Mouse (Mus musculus): ENCODE results near the gene Ifnar2. TPM values are rescaled to one million over a fixed set of nuclear protein-coding genes. Genes with fewer than 3 reads are reported as not detected.

The Ifnar2 gene
- total RNA-seq, 1 experiment = 20.6 TPM

DNA sequence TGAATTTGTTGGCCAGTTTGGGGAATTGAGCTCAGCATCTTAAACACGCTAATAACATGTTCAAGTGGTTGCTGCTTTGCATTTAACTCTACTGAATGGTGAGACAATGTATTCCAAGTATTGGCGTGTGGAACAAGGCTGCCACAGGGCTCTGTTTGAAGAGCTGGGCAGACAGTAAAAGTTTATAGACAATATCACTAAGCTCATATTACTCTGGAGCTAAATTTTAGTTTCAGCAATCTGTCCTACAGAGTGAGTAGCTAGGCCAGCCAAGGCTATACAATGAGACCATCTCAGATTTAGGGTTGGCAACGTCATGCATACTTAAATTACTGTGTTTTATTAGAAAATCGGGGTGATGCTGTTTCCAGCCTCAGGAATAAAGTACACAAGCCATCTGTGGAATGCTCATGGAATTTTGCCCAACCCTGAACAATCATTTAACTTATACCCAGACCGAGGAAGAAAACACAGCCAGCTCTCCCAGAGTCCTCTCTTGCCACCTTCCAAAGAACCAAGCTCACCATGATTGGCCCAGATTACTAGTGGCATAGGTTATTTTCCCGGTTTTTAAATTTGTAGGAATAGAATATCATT, 29.1 kb downstream of the Ifnar2 start:
- no peak for DNase-seq (ENCODE audit: low read depth, low spot score)
- Histone ChIP-seq H3K27ac (ENCODE audit: insufficient read depth, low read depth, low read length, poor library complexity, severe bottlenecking) (no peak overlapping the region), H3K36me3 (ENCODE audit: control insufficient read depth, insufficient read depth, low read length, poor library complexity, severe bottlenecking) (no peaks in the 10 kb centered on the region), H3K9ac (ENCODE audit: insufficient read depth, low read depth, low read length, poor library complexity, severe bottlenecking) (no peak overlapping the region), H3K4me1 (ENCODE audit: control insufficient read depth in 2 of 2, insufficient read depth in 2 of 2, low read length in 2 of 2, poor library complexity in 1 of 2) (no peaks in the 10 kb centered on the region), H3K9me3 (ENCODE audit: control insufficient read depth, insufficient read depth, low read depth, low read length) (no peaks in the 10 kb centered on the region), H3K4me3 (ENCODE audit: insufficient read depth in 1 of 2, low read depth in 1 of 2, low read length in 2 of 2, poor library complexity in 1 of 2, severe bottlenecking in 1 of 2) (no peak overlapping the region)
- in situ Hi-C loops (cut with MboI; ENCODE audit: low sequenced_read_pairs in 2 of 2, unreplicated experiment in 2 of 2) = no loop called here
- no peak for TF ChIP-seq CHD2 (IDR thresholded peaks at IDR 0.05; ENCODE audit: low read depth, low read length)
- TF ChIP-seq ZNF384 (IDR thresholded peaks at IDR 0.05; ENCODE audit: low read depth, low read length) = no peak
- no peak for TF ChIP-seq MAFK (IDR thresholded peaks at IDR 0.05; ENCODE audit: insufficient read depth, low read depth, low read length)
- TF ChIP-seq HCFC1 (IDR thresholded peaks at IDR 0.05; ENCODE audit: borderline replicate concordance, insufficient read depth, low read length) = no peak
- TF ChIP-seq ZC3H11A (IDR thresholded peaks at IDR 0.05; ENCODE audit: borderline replicate concordance, low read depth, low read length) = no peak

DNA sequence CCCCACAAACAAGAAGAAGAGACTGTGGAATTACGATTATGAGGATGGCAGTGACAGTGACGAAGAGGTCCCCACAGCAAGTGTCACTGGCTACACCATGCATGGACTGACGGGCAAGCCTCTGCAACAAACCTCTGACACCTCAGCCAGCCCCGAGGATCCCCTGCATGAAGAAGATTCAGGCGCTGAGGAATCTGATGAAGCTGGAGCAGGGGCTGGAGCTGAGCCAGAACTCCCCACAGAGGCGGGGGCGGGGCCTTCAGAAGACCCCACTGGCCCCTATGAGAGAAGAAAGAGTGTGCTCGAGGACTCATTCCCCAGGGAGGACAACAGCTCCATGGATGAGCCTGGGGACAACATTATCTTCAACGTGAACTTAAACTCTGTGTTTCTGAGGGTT, 31.2 kb downstream of the Ifnar2 start:
- Histone ChIP-seq H3K4me1 (ENCODE audit: control insufficient read depth in 2 of 2, insufficient read depth in 2 of 2, low read length in 2 of 2, poor library complexity in 1 of 2) (no peaks in the 10 kb centered on the region), H3K36me3 (ENCODE audit: control insufficient read depth, insufficient read depth, low read length, poor library complexity, severe bottlenecking) (no peaks in the 10 kb centered on the region), H3K27ac (ENCODE audit: insufficient read depth, low read depth, low read length, poor library complexity, severe bottlenecking) (no peak overlapping the region), H3K9me3 (ENCODE audit: control insufficient read depth, insufficient read depth, low read depth, low read length) (no peaks in the 10 kb centered on the region), H3K9ac (ENCODE audit: insufficient read depth, low read depth, low read length, poor library complexity, severe bottlenecking) (no peak overlapping the region), H3K4me3 (ENCODE audit: insufficient read depth in 1 of 2, low read depth in 1 of 2, low read length in 2 of 2, poor library complexity in 1 of 2, severe bottlenecking in 1 of 2) (no peak overlapping the region)
- no peak for TF ChIP-seq ZC3H11A (IDR thresholded peaks at IDR 0.05; ENCODE audit: borderline replicate concordance, low read depth, low read length)
- no peak for TF ChIP-seq ZNF384 (IDR thresholded peaks at IDR 0.05; ENCODE audit: low read depth, low read length)
- no peak for TF ChIP-seq CHD2 (IDR thresholded peaks at IDR 0.05; ENCODE audit: low read depth, low read length)
- TF ChIP-seq HCFC1 (IDR thresholded peaks at IDR 0.05; ENCODE audit: borderline replicate concordance, insufficient read depth, low read length) = no peak
- no peak for TF ChIP-seq MAFK (IDR thresholded peaks at IDR 0.05; ENCODE audit: insufficient read depth, low read depth, low read length)
- no peak for DNase-seq (ENCODE audit: low read depth, low spot score)
- in situ Hi-C loops (cut with MboI; ENCODE audit: low sequenced_read_pairs in 2 of 2, unreplicated experiment in 2 of 2) = no loop called here

DNA sequence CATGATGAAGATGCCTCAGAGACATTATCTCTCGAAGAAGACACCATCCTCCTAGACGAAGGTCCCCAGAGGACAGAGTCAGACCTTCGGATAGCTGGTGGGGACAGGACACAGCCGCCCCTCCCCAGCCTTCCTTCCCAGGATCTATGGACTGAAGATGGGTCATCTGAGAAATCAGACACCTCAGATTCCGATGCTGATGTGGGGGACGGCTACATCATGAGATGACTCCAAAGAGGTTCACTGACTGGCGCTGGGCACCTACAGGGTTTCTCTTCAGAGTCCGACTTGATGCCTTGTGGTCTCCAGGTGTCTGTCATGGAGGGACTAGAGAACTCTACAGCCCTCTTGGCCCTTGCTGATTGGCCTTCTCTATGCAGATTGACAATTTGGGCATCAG, 31.6 kb downstream of the Ifnar2 start:
- no peaks in the 10 kb centered on the region for H3K36me3 ChIP-seq (ENCODE audit: control insufficient read depth, insufficient read depth, low read length, poor library complexity, severe bottlenecking)
- no peak overlapping the region for H3K4me3 ChIP-seq (ENCODE audit: insufficient read depth in 1 of 2, low read depth in 1 of 2, low read length in 2 of 2, poor library complexity in 1 of 2, severe bottlenecking in 1 of 2)
- no peak overlapping the region for H3K9ac ChIP-seq (ENCODE audit: insufficient read depth, low read depth, low read length, poor library complexity, severe bottlenecking)
- no peak for DNase-seq (ENCODE audit: low read depth, low spot score)
- no peak overlapping the region for H3K27ac ChIP-seq (ENCODE audit: insufficient read depth, low read depth, low read length, poor library complexity, severe bottlenecking)
- H3K9me3 ChIP-seq (ENCODE audit: control insufficient read depth, insufficient read depth, low read depth, low read length) = no peaks in the 10 kb centered on the region
- TF ChIP-seq HCFC1 (IDR thresholded peaks at IDR 0.05; ENCODE audit: borderline replicate concordance, insufficient read depth, low read length) (no peak), ZNF384 (IDR thresholded peaks at IDR 0.05; ENCODE audit: low read depth, low read length) (no peak), MAFK (IDR thresholded peaks at IDR 0.05; ENCODE audit: insufficient read depth, low read depth, low read length) (no peak)
- H3K4me1 ChIP-seq (ENCODE audit: control insufficient read depth in 2 of 2, insufficient read depth in 2 of 2, low read length in 2 of 2, poor library complexity in 1 of 2) = no peaks in the 10 kb centered on the region
- in situ Hi-C loops (cut with MboI; ENCODE audit: low sequenced_read_pairs in 2 of 2, unreplicated experiment in 2 of 2) = no loop called here

DNA sequence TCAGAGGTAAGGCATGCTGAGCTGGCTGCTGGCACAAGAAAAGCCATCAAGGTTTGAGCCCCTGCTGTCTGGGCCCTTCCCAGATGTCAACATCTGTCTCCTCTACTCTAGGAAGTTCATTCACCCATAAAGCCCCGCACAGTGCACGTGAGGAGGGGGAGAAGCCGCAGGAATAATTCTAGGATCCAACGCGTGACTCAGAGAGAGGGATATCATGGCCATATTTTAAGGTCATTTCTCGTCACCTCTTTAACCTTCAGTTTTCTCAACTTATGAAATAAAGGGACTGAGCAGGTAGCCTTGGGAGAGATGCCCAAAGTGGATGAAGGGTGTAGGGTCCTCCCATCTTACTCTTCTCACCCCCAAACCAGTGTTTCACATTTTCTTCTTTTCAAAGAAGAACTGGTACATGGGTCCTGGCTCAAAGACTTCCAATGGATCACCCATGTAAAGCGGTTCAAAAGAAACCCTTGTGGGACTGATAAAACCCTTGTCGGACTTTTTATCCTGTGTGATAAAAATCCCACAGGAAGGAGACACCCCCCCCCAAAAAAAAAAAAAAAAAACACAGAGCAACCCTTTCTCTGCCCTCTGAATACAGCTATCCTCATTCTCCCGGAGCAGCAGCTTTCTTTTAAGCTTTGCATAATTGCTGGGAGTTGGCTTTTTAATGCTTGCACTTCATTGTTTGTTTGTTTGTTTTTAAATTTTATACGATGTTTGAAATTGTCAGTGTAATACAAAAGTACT, 32.4 kb downstream of the Ifnar2 start:
- Histone ChIP-seq H3K9me3 (ENCODE audit: control insufficient read depth, insufficient read depth, low read depth, low read length) (no peaks in the 10 kb centered on the region), H3K36me3 (ENCODE audit: control insufficient read depth, insufficient read depth, low read length, poor library complexity, severe bottlenecking) (no peaks in the 10 kb centered on the region), H3K4me3 (ENCODE audit: insufficient read depth in 1 of 2, low read depth in 1 of 2, low read length in 2 of 2, poor library complexity in 1 of 2, severe bottlenecking in 1 of 2) (no peak overlapping the region), H3K4me1 (ENCODE audit: control insufficient read depth in 2 of 2, insufficient read depth in 2 of 2, low read length in 2 of 2, poor library complexity in 1 of 2) (no peaks in the 10 kb centered on the region), H3K27ac (ENCODE audit: insufficient read depth, low read depth, low read length, poor library complexity, severe bottlenecking) (no peak overlapping the region), H3K9ac (ENCODE audit: insufficient read depth, low read depth, low read length, poor library complexity, severe bottlenecking) (no peak overlapping the region)
- in situ Hi-C loops (cut with MboI; ENCODE audit: low sequenced_read_pairs in 2 of 2, unreplicated experiment in 2 of 2) = no loop called here
- no peak for DNase-seq (ENCODE audit: low read depth, low spot score)
- TF ChIP-seq HCFC1 (IDR thresholded peaks at IDR 0.05; ENCODE audit: borderline replicate concordance, insufficient read depth, low read length) (no peak), ZNF384 (IDR thresholded peaks at IDR 0.05; ENCODE audit: low read depth, low read length) (0 out of 2 replicates have a peak, but pooled peaks have one; percentile 22)
